Comparison of ENCODE assay signal across 8 mouse cellular contexts in the genomic region with DNA sequence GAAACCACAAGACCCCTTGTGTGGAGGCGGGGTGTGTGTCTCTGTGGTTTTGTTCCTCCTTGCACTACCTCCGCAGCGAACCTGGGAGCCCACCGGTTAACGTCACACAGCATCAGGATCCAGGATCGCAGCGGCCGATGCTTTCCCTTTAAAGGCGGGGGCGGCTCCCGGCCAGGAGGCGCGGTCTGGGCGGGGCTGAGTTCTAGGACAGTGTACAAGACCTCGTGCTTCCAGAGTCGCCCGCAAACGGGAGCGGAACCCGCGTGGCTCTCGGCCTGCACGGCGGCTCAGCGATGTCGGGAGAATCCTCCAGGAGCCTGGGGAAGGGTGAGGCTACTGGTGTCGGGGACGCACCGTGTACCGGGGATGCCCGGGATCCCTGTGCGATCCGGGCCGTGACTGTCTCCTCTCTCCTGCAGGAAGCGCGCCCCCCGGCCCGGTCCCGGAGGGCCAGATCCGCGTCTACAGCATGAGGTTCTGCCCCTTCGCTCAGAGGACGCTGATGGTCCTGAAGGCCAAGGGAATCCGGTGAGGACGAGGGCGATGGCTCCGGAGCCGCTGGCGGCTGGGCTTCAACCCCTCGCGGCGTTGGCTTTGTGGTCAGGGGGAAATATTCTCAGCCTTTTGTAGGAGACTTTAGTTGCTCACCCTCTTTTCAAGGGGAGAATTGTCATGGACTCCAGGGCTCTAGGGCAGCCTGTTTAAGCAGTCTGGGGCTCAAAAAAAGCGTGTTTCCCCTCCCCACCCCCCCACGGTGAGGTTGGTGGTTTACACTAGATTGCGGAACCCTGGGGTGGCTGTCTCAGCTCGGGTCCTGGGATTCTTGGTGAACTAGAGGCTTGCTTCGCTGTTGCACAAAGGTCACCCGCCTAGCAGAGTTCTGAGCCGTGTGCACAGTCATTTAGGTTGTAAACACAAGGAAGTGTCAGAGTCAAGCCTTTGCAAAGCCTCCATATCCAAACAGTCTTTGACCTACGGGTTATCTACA. TPM values are rescaled to one million over a fixed set of nuclear protein-coding genes. Genes with fewer than 3 reads are reported as not detected.
DNase-seq lines count a peak whose midpoint lies in the region; ATAC-seq lines count a peak whose summit lies in the region.

Gene Gsto1 (plus strand): TSS at position 175 of the 988 bp plus-strand sequence.

- peak; percentile 86 for DNase-seq in 416B (ENCODE audit: low read depth)
- peak; percentile 78 to 79 for DNase-seq in adrenal gland, postnatal 4 days (ENCODE audit: low spot score in 2 of 2)
- peak; percentile 95 for DNase-seq in embryonic facial prominence, embryonic 14.5 days (ENCODE audit: low spot score)
- DNase-seq in heart, adult 8-10 months (ENCODE audit: low spot score): peak; percentile 91
- peak; percentile 91 for DNase-seq in kidney, adult 9 months
- DNase-seq in spleen, adult 18-20 months: peak; percentile 60 to 77

- peak within 1 kb of the TSS; percentile 82 for H3K9ac ChIP-seq in embryonic facial prominence, embryonic 14.5 days (ENCODE audit: low read depth, low read length)
- H3K9ac ChIP-seq in limb, embryonic 13.5 days: peak within 1 kb of the TSS; percentile 90
- H3K9ac ChIP-seq in midbrain, embryonic 15.5 days: peak within 1 kb of the TSS; percentile 64

- H3K27ac ChIP-seq in embryonic facial prominence, embryonic 14.5 days (replicated peaks; ENCODE audit: low read depth, low read length): peak within 1 kb of the TSS; percentile 87
- H3K27ac ChIP-seq in limb, embryonic 13.5 days: peak within 1 kb of the TSS; percentile 92
- H3K27ac ChIP-seq in midbrain, embryonic 15.5 days: peak within 1 kb of the TSS; percentile 70

- H3K4me2 ChIP-seq in embryonic facial prominence, embryonic 14.5 days (ENCODE audit: low read depth, low read length): peak within 1 kb of the TSS; percentile 88
- peak within 1 kb of the TSS; percentile 93 for H3K4me2 ChIP-seq in limb, embryonic 13.5 days (replicated peaks)
- peak within 1 kb of the TSS; percentile 87 for H3K4me2 ChIP-seq in midbrain, embryonic 15.5 days

- no peaks in the 10 kb centered on the region for H3K27me3 ChIP-seq in embryonic facial prominence, embryonic 14.5 days (replicated peaks; ENCODE audit: control insufficient read depth, insufficient read depth, low read length)
- no peaks in the 10 kb centered on the region for H3K27me3 ChIP-seq in limb, embryonic 13.5 days
- no peaks in the 10 kb centered on the region for H3K27me3 ChIP-seq in midbrain, embryonic 15.5 days (replicated peaks)

- H3K4me1 ChIP-seq in embryonic facial prominence, embryonic 14.5 days (ENCODE audit: control insufficient read depth, insufficient read depth, low read length): peaks cover 9% of the 10 kb centered on the region
- peaks cover 18% of the 10 kb centered on the region for H3K4me1 ChIP-seq in limb, embryonic 13.5 days
- H3K4me1 ChIP-seq in midbrain, embryonic 15.5 days: peaks cover 22% of the 10 kb centered on the region

- peaks cover 23% of the 10 kb centered on the region for H3K36me3 ChIP-seq in embryonic facial prominence, embryonic 14.5 days (ENCODE audit: control insufficient read depth, insufficient read depth, low read length)
- H3K36me3 ChIP-seq in limb, embryonic 13.5 days: peaks cover 28% of the 10 kb centered on the region
- peaks cover 2% of the 10 kb centered on the region; the same call in 1 of the 2 replicates for H3K36me3 ChIP-seq in midbrain, embryonic 15.5 days (replicated peaks)

- under 1% methylated on average over 44 of the region's 60 CpGs for WGBS in embryonic facial prominence, embryonic 14.5 days
- under 1% methylated on average over 60 of the region's 60 CpGs for WGBS in limb, embryonic 13.5 days
- WGBS in midbrain, embryonic 15.5 days: under 1% methylated on average over 60 of the region's 60 CpGs

- H3K9me3 ChIP-seq in embryonic facial prominence, embryonic 14.5 days (ENCODE audit: control insufficient read depth, low read length): no peaks in the 10 kb centered on the region
- H3K9me3 ChIP-seq in limb, embryonic 13.5 days: no peaks in the 10 kb centered on the region
- H3K9me3 ChIP-seq in midbrain, embryonic 15.5 days: no peaks in the 10 kb centered on the region

- peak within 1 kb of the TSS; percentile 75 for H3K4me3 ChIP-seq in embryonic facial prominence, embryonic 14.5 days (ENCODE audit: low read depth, low read length)
- H3K4me3 ChIP-seq in limb, embryonic 13.5 days: peak within 1 kb of the TSS; percentile 82
- peak within 1 kb of the TSS; percentile 61 for H3K4me3 ChIP-seq in midbrain, embryonic 15.5 days

- peak; percentile 96 for ATAC-seq in embryonic facial prominence, embryonic 14.5 days (ENCODE audit: low read depth)
- ATAC-seq in limb, embryonic 13.5 days (ENCODE audit: low FRiP score, low read depth): peak; percentile 94
- peak; percentile 98 for ATAC-seq in midbrain, embryonic 15.5 days (replicated peaks)

RNA-seq across cellular contexts. Expression of gene Gsto1, which starts in this region (rescaled TPM):
- total RNA-seq in adrenal gland, postnatal 4 days (2021): 100 to 1,000 TPM; 121 to 129 TPM
- polyA plus RNA-seq in embryonic facial prominence, embryonic 14.5 days (2014; fragmentation: Nextera tagmentation; extraction: Ambion mirVana): 119 and 148 TPM in 2 replicates
- total RNA-seq in heart, adult 8-10 months (2022): 100 to 1,000 TPM; 186 to 266 (median 222) TPM
- polyA plus RNA-seq in limb, embryonic 13.5 days (2015; fragmentation: Nextera tagmentation; extraction: Ambion mirVana): 177 and 181 TPM in 2 replicates
- polyA plus RNA-seq in midbrain, embryonic 15.5 days (2015; fragmentation: Nextera tagmentation; extraction: Ambion mirVana): 136 and 139 TPM in 2 replicates

Comparison
In these comparisons a context has a peak if more than half of its experiments do, and no peak if none do; other contexts are left out.
1. Peak in every context shown above with its lines: DNase-seq, ATAC-seq, H3K4me3 ChIP-seq and H3K27ac ChIP-seq.